Mouse (Mus musculus): ENCODE results near the gene Atad2b.

- TF ChIP-seq CTCF (conservative IDR thresholded peaks at IDR 0.05; ENCODE audit: insufficient read depth, insufficient read length, low read depth, low read length) (no peak), POLR2A (IDR thresholded peaks at IDR 0.05; ENCODE audit: low read depth, low read length) (no peak)
Observed at GRCm38 (mm10) chr12:5029035-5029434, 111.9 kb downstream of the Atad2b start.

All from kidney, adult 2 months (tissue).